Mouse (Mus musculus) heart, embryonic 11.5 days (tissue): ENCODE data around the gene Catsperd. TPM values are rescaled to one million over a fixed set of nuclear protein-coding genes. Genes with fewer than 3 reads are reported as not detected.
"Not testable (repeated sequence)": the region's sequence is repeated elsewhere in the genome, so short reads cannot be mapped to it uniquely, and the experiment has no call there.

ENCODE experiments used
- ATAC-seq: fragments of 200-750 bp; cut with Nextera tagmentation; replicated peaks from 2 replicates; pipeline ENCODE4 v1.8.0; 2017; ENCODE audit warnings: moderate library complexity; ENCODE audit not compliant: insufficient number of reproducible peaks, low FRiP score, low TSS enrichment
- H3K27ac ChIP-seq: fragments of 300-500 bp; sonication (generic); 2 replicates; pipeline ENCODE4 v1.5.1; 2014; ENCODE audit warnings: mild to moderate bottlenecking, low read depth, low read length
- H3K27me3 ChIP-seq: fragments of 300-500 bp; sonication (generic); 2 replicates; pipeline ENCODE4 v1.6.1; 2014; ENCODE audit warnings: mild to moderate bottlenecking, low read length, mixed read lengths; ENCODE audit not compliant: control insufficient read depth, insufficient read depth
- H3K36me3 ChIP-seq: fragments of 300-500 bp; sonication (generic); 2 replicates; pipeline ENCODE4 v1.6.1; 2014; ENCODE audit warnings: mild to moderate bottlenecking, low read length, moderate library complexity, mixed read lengths; ENCODE audit not compliant: control insufficient read depth, insufficient read depth
- H3K4me1 ChIP-seq: fragments of 300-500 bp; sonication (generic); 2 replicates; pipeline ENCODE4 v1.6.1; 2014; ENCODE audit warnings: low read length; ENCODE audit not compliant: control insufficient read depth, insufficient read depth
- H3K4me2 ChIP-seq: fragments of 300-500 bp; sonication (generic); 2 replicates; pipeline ENCODE4 v1.6.1; 2014; ENCODE audit warnings: mild to moderate bottlenecking, moderate library complexity
- H3K4me3 ChIP-seq: fragments of 300-500 bp; sonication (generic); 2 replicates; pipeline ENCODE4 v1.5.1; 2014; ENCODE audit warnings: low read depth, low read length
- H3K9ac ChIP-seq: fragments of 300-500 bp; sonication (generic); 2 replicates; pipeline ENCODE4 v1.6.1; 2014; ENCODE audit warnings: mild to moderate bottlenecking, low read depth, low read length, moderate library complexity
- H3K9me3 ChIP-seq: fragments of 300-500 bp; sonication (generic); replicated peaks from 2 replicates; pipeline ENCODE4 v1.6.1; 2016; ENCODE audit warnings: low read length; ENCODE audit not compliant: control insufficient read depth
- WGBS: fragments of 180-500 bp; shearing (Covaris S2); extraction: QIAGEN DNeasy Blood & Tissue Kit; methylation state at CpG from one replicate; pipeline ENCODE4 v1.1.7; 2014; ENCODE audit not compliant: insufficient replicate concordance; 5-methylcytosine and 5-hydroxymethylcytosine counted together
- polyA plus RNA-seq: library from polyadenylated mRNA; unstranded; fragments of >200 nt; fragmentation: Nextera tagmentation; extraction: Ambion mirVana; gene quantifications from 2 replicates; pipeline ENCODE4 v1.2.1, GENCODE M21; 2014

Gene Catsperd
- polyA plus RNA-seq, 1 experiment from 2014 or later, result 0.42 TPM

DNA sequence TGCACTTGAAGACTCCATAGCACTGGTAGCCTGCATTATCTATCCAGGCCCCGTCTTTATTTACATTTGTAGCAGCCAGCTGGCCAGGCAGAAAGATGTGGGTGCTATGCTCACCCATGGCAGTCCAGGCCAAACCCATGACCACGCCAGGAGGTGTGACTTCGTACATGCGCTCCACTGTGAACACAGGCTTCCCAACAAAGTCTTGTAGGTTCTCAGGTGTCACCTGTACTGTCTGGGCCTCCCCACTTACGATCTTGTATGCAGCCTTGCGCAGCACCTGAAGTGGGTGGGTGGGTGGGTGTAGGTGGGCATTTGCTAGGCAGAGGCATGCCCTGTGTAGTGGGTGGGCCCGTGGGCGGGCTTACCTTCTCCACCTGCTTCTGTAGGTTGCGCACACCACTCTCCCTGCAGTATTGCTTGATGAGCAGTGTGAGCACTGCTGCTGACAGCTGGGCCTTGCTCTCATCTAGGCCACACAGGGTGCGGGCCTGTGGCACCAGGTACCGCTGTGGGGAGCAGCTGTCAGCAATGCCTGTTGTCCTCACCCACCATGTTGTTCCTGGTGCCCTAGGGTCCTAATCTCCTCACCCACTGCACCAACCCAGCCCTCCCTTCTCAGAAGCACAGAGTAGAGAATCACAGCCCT is 12.7 kb upstream of the Catsperd start:
- no peak for ATAC-seq
- 82% methylated on average over 11 of the region's 11 CpGs for WGBS
- Histone ChIP-seq H3K36me3 (peaks cover 25% of the 10 kb centered on the region), H3K27ac (no peak overlapping the region), H3K4me1 (peaks cover 20% of the 10 kb centered on the region), H3K27me3 (no peaks in the 10 kb centered on the region), H3K9me3 (no peaks in the 10 kb centered on the region), H3K9ac (peak overlapping the region; percentile 95), H3K4me3 (no peak overlapping the region), H3K4me2 (peak overlapping the region; percentile 82)

DNA sequence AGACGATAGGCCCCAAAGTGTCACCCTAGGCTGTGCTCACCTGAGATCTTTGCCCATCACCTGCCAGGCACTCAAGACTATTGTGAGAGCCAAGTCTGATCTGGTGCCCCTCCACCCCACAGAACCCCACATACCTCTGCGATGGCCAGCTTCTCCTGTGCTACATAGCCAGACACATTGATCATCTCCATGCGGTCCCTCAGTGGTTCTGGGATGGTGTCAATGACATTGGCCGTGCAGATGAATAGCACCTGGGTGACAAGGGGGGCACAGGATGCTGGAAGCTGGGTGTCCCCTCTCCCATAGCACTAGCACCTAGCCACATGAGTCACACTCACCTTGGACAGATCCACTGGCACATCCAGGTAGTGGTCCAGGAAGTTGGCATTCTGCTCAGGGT is 12.2 kb upstream of the Catsperd start:
- Histone ChIP-seq H3K9ac (no peak overlapping the region), H3K4me1 (peaks cover 16% of the 10 kb centered on the region), H3K9me3 (no peaks in the 10 kb centered on the region), H3K36me3 (peaks cover 30% of the 10 kb centered on the region), H3K27ac (no peak overlapping the region), H3K4me2 (no peak overlapping the region; the same call in 1 of the 2 replicates), H3K27me3 (no peaks in the 10 kb centered on the region), H3K4me3 (no peak overlapping the region)
- no peak for ATAC-seq
- whole genome bisulfite sequencing, result 89% methylated on average over 4 of the region's 4 CpGs

DNA sequence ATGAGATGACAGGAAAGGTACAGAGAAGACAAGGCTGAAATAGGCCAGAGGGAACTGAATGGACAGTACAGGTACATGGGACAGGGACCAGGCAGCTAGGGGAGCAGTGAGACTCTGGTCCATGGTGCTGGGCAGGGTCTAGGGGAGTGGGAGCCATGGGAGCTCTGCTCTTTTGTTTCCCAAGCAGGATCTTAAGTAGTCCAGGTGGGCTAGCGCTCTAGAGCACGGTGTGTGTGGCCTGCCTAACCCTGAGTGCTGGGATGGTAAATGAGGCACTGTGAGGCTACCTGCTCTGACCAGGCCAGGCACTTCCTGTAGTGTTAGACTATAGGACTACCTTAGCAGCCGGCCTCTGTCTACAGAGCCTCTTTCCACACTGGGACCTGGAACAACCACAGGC is 11.2 kb upstream of the Catsperd start:
- H3K4me1 ChIP-seq, result peaks cover 13% of the 10 kb centered on the region
- no peak overlapping the region for H3K4me3 ChIP-seq
- no peaks in the 10 kb centered on the region for H3K27me3 ChIP-seq
- ATAC-seq, result no peak
- no peaks in the 10 kb centered on the region for H3K9me3 ChIP-seq
- no peak overlapping the region for H3K4me2 ChIP-seq
- whole genome bisulfite sequencing, result 90% methylated on average over 3 of the region's 3 CpGs
- no peak overlapping the region for H3K27ac ChIP-seq
- H3K36me3 ChIP-seq, result peaks cover 36% of the 10 kb centered on the region
- H3K9ac ChIP-seq, result no peak overlapping the region

DNA sequence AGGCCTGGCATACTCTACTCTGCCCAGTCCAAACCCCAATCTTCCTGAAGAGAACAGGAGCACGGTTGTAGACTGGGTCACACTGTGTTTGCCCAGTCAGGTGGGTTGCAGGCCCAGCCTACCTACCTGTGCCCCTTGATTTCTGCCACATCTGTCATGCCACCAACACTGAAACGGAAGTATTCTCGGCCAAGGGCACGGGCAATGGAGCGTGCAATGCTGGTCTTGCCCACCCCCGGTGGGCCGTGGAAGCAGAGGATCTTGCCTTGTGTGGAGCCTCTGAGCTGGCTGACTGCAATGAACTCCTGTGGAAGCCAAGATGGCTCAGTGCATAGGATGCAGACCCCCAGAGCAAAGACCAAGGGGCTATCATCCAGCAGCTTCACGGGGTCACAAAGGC is 10.3 kb upstream of the Catsperd start:
- no peak overlapping the region for H3K9ac ChIP-seq
- 86% methylated on average over 8 of the region's 8 CpGs for WGBS
- H3K4me2 ChIP-seq, result no peak overlapping the region
- H3K4me1 ChIP-seq, result peaks cover 12% of the 10 kb centered on the region
- H3K36me3 ChIP-seq, result peaks cover 37% of the 10 kb centered on the region
- H3K27ac ChIP-seq, result no peak overlapping the region
- no peaks in the 10 kb centered on the region for H3K27me3 ChIP-seq
- no peak overlapping the region for H3K4me3 ChIP-seq
- no peak for ATAC-seq
- H3K9me3 ChIP-seq, result no peaks in the 10 kb centered on the region

DNA sequence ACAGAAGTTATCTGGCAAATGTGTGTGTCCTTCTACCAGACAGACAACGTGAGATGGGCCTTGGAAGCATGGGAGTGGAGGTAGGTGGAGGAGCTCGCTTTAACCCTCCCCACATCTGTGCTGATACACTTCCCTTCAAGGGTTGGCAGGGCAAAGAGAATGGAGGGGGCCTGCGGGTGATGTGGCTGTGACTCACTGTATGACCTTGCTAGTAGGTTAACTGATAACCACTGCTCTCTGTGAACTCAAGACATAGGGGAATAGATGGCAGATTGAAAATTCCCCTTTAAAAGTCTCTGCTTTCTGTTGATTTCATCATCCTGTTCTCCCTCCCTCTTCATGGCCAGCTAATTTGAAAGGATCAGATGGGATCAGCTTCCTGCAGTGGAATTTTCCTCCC is 2.4 kb upstream of the Catsperd start:
- peaks cover 14% of the 10 kb centered on the region for H3K36me3 ChIP-seq
- H3K4me3 ChIP-seq, result peak overlapping the region; percentile 80
- no peaks in the 10 kb centered on the region for H3K9me3 ChIP-seq
- ATAC-seq, result no peak
- peak overlapping the region; percentile 96 for H3K4me2 ChIP-seq
- H3K9ac ChIP-seq, result no peak overlapping the region
- WGBS, result 63% methylated on average over 3 of the region's 3 CpGs
- H3K27ac ChIP-seq, result no peak overlapping the region
- H3K27me3 ChIP-seq, result no peaks in the 10 kb centered on the region
- H3K4me1 ChIP-seq, result peaks cover 16% of the 10 kb centered on the region

DNA sequence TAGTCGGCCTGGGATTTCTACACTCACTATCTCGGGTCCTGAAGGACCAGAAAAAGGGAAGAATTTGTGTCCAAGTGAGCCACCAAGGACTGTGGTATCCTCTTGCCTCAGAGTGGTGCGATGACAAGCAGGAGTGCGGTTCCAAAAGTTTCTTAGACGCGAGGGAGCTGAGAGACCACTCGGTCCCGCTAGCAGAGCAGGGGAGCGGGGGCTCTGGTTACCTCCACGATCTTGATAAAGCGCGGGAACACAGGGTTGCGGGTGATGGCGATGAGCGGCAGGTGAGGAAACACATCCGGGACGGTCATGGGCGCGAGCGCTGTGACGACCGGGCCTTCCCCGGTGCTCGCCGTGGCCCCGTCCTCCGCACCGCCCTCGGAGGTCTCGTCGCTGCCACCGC is 1.7 kb upstream of the Catsperd start:
- Histone ChIP-seq H3K27ac (peak overlapping the region; percentile 38; the same call in 1 of the 2 replicates), H3K9ac (peak overlapping the region; percentile 81), H3K4me1 (peaks cover 16% of the 10 kb centered on the region), H3K4me3 (peak overlapping the region; percentile 80), H3K36me3 (peaks cover 9% of the 10 kb centered on the region), H3K4me2 (peak overlapping the region; percentile 96), H3K9me3 (no peaks in the 10 kb centered on the region), H3K27me3 (no peaks in the 10 kb centered on the region)
- WGBS, result under 1% methylated on average over 25 of the region's 32 CpGs
- ATAC-seq, result no peak; the same call in 1 of the 2 replicates

DNA sequence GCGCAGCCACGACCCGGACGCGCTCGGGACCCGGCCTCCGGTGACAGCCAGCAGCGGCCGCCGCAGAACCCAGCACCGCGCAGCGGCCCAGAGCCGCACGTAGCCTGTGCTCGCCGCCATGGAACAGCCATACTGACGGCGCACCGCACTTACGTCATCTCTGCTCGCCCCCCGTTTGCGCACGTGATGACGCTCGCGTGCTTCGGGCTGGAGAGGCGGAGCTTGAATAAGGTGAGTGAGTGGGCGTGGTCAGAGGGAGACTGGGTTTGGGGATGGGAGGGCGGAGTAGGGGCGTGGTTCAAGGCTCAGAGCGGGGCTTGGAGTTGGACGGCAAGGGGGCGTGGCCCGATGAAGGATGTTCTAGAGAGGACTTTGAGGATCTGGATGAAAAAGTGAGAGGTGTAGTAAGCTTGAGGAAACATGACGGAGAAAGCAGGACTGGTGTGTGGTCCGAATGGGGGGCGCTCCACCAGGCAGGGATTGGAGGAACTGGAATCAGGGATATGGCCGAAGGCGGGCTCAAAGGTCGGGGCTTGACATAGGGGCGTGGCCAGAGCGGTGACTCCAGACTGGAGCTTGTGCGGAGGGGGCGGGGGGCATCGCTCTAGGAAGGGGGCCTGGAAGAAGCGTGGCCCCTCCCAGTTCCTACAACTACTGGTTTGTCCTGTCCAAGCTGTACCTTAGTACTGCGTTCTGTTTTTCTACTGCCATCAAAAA is 1.0 kb upstream of the Catsperd start, which contains the start of gene Lonp1:
Gene Lonp1, minus strand, starts transcription at position 134 of the 717 bp plus-strand sequence.
- Histone ChIP-seq H3K4me2 (peak within 1 kb of the TSS; percentile 96), H3K4me3 (peak within 1 kb of the TSS; percentile 80), H3K27ac (peak within 1 kb of the TSS; percentile 38), H3K9ac (peak within 1 kb of the TSS; percentile 81), H3K27me3 (no peaks in the 10 kb centered on the region), H3K36me3 (peaks cover 5% of the 10 kb centered on the region; the same call in 1 of the 2 replicates), H3K9me3 (no peaks in the 10 kb centered on the region), H3K4me1 (peaks cover 16% of the 10 kb centered on the region)
- under 1% methylated on average over 51 of the region's 51 CpGs for WGBS
- ATAC-seq, result peak; percentile 92

DNA sequence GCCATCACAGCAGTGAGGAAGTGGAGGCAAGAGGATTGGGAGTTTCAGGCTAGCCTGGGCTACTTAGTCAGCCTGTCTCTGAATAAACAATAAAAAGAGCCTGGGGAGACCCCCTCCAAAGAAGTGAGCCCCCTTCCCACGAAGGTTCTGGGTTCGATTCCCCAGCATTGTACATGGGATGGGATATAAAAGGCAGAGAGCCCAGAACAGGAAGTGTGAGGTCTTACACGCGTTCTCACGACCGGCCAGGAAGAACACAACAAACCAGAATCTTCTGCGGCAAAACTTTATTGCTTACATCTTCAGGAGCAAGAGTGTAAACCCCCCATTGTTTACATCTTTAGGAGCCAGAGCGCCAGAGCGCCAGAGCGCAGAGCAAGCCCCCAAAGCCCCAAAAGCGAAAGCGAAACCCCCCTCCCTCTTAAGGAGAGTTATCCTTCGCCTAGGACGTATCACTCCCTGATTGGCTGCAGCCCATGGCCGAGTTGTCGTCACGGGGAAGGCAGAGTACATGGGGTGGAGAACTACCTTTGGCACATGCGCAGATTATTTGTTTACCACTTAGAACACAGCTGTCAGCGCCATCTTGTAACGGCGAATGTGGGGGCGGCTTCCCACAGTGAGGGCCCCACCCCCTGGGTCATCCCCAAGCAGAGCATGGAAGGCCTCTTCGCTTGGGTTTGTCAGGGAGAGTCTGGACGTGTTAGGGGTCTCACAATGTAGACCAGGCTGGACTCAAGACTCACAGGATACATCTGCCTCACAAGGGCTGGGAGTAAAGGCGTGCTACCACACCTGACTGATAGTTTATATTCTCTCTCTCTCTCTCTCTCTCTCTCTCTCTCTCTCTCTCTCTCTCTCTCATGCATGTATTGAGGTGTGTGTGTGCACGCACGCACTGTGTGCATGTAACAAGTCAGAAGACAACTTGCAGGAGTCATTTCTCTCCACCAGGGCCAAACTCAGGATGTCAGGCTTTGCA is 2.1 kb downstream of the Catsperd start:
- H3K4me1 ChIP-seq, result peaks cover 15% of the 10 kb centered on the region
- not testable (repeated sequence) for H3K9me3 ChIP-seq, H3K4me3 ChIP-seq, H3K4me2 ChIP-seq, H3K36me3 ChIP-seq, ATAC-seq, H3K27me3 ChIP-seq, H3K9ac ChIP-seq, H3K27ac ChIP-seq
- 79% methylated on average over 27 of the region's 27 CpGs for WGBS
